Mouse (Mus musculus) liver, postnatal 0 days (tissue): ENCODE results near the gene Tsnaxip1.

Source experiments
- CTCF ChIP-seq: sonication (generic); IDR thresholded peaks from 2 replicates; pipeline ENCODE4 v1.5.1; 2016; ENCODE audit warnings: antibody characterized with exemption, low read depth
- EP300 ChIP-seq: IDR thresholded peaks from 2 replicates; pipeline ENCODE4 v1.6.1; 2016; ENCODE audit warnings: antibody characterized with exemption, low read depth, mild to moderate bottlenecking

- TF ChIP-seq CTCF: peak; percentile 89
- no peak for TF ChIP-seq EP300
Observed at GRCm38 (mm10) chr8:105835318-105835717, 7.8 kb downstream of the Tsnaxip1 start.
